Mouse (Mus musculus): ENCODE results near the gene Ptprb. TPM values are rescaled to one million over a fixed set of nuclear protein-coding genes. Genes with fewer than 3 reads are reported as not detected.

Ptprb gene
- polyA plus RNA-seq, 2 experiments, result 2.3 to 3.4 TPM

GRCm38 (mm10) chr10:116403679-116404078 lies 128.4 kb downstream of the Ptprb start:
- no peaks in the 10 kb centered on the region for H3K36me3 ChIP-seq (ENCODE audit: control insufficient read depth, insufficient read depth, low read length)
- H3K4me3 ChIP-seq (replicated peaks; ENCODE audit: low read length), result no peak overlapping the region
- no peak for ATAC-seq (ENCODE audit: low FRiP score, low read depth)
- H3K9me3 ChIP-seq (ENCODE audit: control insufficient read depth, low read length), result no peaks in the 10 kb centered on the region
- no peak overlapping the region for H3K27ac ChIP-seq (replicated peaks; ENCODE audit: low read depth, low read length)
- no peak for TF ChIP-seq POLR2A (IDR thresholded peaks at IDR 0.05; ENCODE audit: borderline replicate concordance, extremely low read depth, insufficient read depth, insufficient read length)
- H3K9ac ChIP-seq (ENCODE audit: low read depth, low read length, severe bottlenecking), result no peak overlapping the region
- WGBS, result 75% methylated on average over 4 of the region's 4 CpGs
- DNase-seq (ENCODE audit: low spot score), result no peak
- no peaks in the 10 kb centered on the region for H3K27me3 ChIP-seq (ENCODE audit: control insufficient read depth, insufficient read depth, low read length)
- H3K4me1 ChIP-seq (ENCODE audit: control insufficient read depth, insufficient read depth, low read length), result peaks cover 7% of the 10 kb centered on the region
- no peak overlapping the region for H3K4me2 ChIP-seq (replicated peaks; ENCODE audit: low read depth, low read length, severe bottlenecking)

- no peak overlapping the region for H3K9ac ChIP-seq (ENCODE audit: low read depth, low read length, severe bottlenecking)
- DNase-seq (ENCODE audit: low spot score) (no peak), ATAC-seq (ENCODE audit: low FRiP score, low read depth) (no peak)
- 97% methylated on average over 6 of the region's 6 CpGs for WGBS
- no peak overlapping the region for H3K27ac ChIP-seq (replicated peaks; ENCODE audit: low read depth, low read length)
- H3K36me3 ChIP-seq (ENCODE audit: control insufficient read depth, insufficient read depth, low read length), result no peaks in the 10 kb centered on the region
- H3K27me3 ChIP-seq (ENCODE audit: control insufficient read depth, insufficient read depth, low read length), result no peaks in the 10 kb centered on the region
- no peak for TF ChIP-seq POLR2A (IDR thresholded peaks at IDR 0.05; ENCODE audit: borderline replicate concordance, extremely low read depth, insufficient read depth, insufficient read length)
- no peak overlapping the region for H3K4me2 ChIP-seq (replicated peaks; ENCODE audit: low read depth, low read length, severe bottlenecking)
- H3K9me3 ChIP-seq (ENCODE audit: control insufficient read depth, low read length), result no peaks in the 10 kb centered on the region
- no peak overlapping the region for H3K4me3 ChIP-seq (replicated peaks; ENCODE audit: low read length)
- H3K4me1 ChIP-seq (ENCODE audit: control insufficient read depth, insufficient read depth, low read length), result peaks cover 7% of the 10 kb centered on the region
Measured at GRCm38 (mm10) chr10:116405011-116405410, 129.7 kb downstream of the Ptprb start.

GRCm38 (mm10) chr10:116407684-116408359 lies 132.5 kb downstream of the Ptprb start:
- no peak overlapping the region for H3K4me2 ChIP-seq (replicated peaks; ENCODE audit: low read depth, low read length, severe bottlenecking)
- DNase-seq (ENCODE audit: low spot score) (no peak), ATAC-seq (ENCODE audit: low FRiP score, low read depth) (no peak)
- no peak overlapping the region for H3K27ac ChIP-seq (replicated peaks; ENCODE audit: low read depth, low read length)
- no peaks in the 10 kb centered on the region for H3K27me3 ChIP-seq (ENCODE audit: control insufficient read depth, insufficient read depth, low read length)
- no peaks in the 10 kb centered on the region for H3K9me3 ChIP-seq (ENCODE audit: control insufficient read depth, low read length)
- 28% methylated on average over 19 of the region's 19 CpGs for WGBS
- TF ChIP-seq POLR2A (IDR thresholded peaks at IDR 0.05; ENCODE audit: borderline replicate concordance, extremely low read depth, insufficient read depth, insufficient read length), result no peak
- H3K36me3 ChIP-seq (ENCODE audit: control insufficient read depth, insufficient read depth, low read length), result no peaks in the 10 kb centered on the region
- no peak overlapping the region for H3K9ac ChIP-seq (ENCODE audit: low read depth, low read length, severe bottlenecking)
- no peak overlapping the region for H3K4me3 ChIP-seq (replicated peaks; ENCODE audit: low read length)
- peaks cover 7% of the 10 kb centered on the region for H3K4me1 ChIP-seq (ENCODE audit: control insufficient read depth, insufficient read depth, low read length)

GRCm38 (mm10) chr10:116410826-116411225 lies 135.5 kb downstream of the Ptprb start:
- no peak for TF ChIP-seq POLR2A (IDR thresholded peaks at IDR 0.05; ENCODE audit: borderline replicate concordance, extremely low read depth, insufficient read depth, insufficient read length)
- no peaks in the 10 kb centered on the region for H3K27me3 ChIP-seq (ENCODE audit: control insufficient read depth, insufficient read depth, low read length)
- no peaks in the 10 kb centered on the region for H3K9me3 ChIP-seq (ENCODE audit: control insufficient read depth, low read length)
- H3K36me3 ChIP-seq (ENCODE audit: control insufficient read depth, insufficient read depth, low read length), result no peaks in the 10 kb centered on the region; the same call in 1 of the 2 replicates
- ATAC-seq (ENCODE audit: low FRiP score, low read depth), result no peak
- no peak overlapping the region for H3K4me3 ChIP-seq (replicated peaks; ENCODE audit: low read length)
- H3K4me2 ChIP-seq (replicated peaks; ENCODE audit: low read depth, low read length, severe bottlenecking), result no peak overlapping the region
- 21% methylated on average over 9 of the region's 9 CpGs for WGBS
- H3K27ac ChIP-seq (replicated peaks; ENCODE audit: low read depth, low read length), result no peak overlapping the region
- DNase-seq (ENCODE audit: low spot score), result no peak
- peaks cover 7% of the 10 kb centered on the region for H3K4me1 ChIP-seq (ENCODE audit: control insufficient read depth, insufficient read depth, low read length)
- no peak overlapping the region for H3K9ac ChIP-seq (ENCODE audit: low read depth, low read length, severe bottlenecking)

GRCm38 (mm10) chr10:116416142-116416541 lies 140.8 kb downstream of the Ptprb start:
- no peaks in the 10 kb centered on the region for H3K9me3 ChIP-seq (ENCODE audit: control insufficient read depth, low read length)
- no peak for TF ChIP-seq POLR2A (IDR thresholded peaks at IDR 0.05; ENCODE audit: borderline replicate concordance, extremely low read depth, insufficient read depth, insufficient read length)
- H3K27me3 ChIP-seq (ENCODE audit: control insufficient read depth, insufficient read depth, low read length), result no peaks in the 10 kb centered on the region
- no peak overlapping the region for H3K27ac ChIP-seq (replicated peaks; ENCODE audit: low read depth, low read length)
- no peak overlapping the region for H3K4me2 ChIP-seq (replicated peaks; ENCODE audit: low read depth, low read length, severe bottlenecking)
- H3K4me1 ChIP-seq (ENCODE audit: control insufficient read depth, insufficient read depth, low read length), result no peaks in the 10 kb centered on the region
- no peak overlapping the region for H3K4me3 ChIP-seq (replicated peaks; ENCODE audit: low read length)
- H3K36me3 ChIP-seq (ENCODE audit: control insufficient read depth, insufficient read depth, low read length), result no peaks in the 10 kb centered on the region; the same call in 1 of the 2 replicates
- DNase-seq (ENCODE audit: low spot score) (no peak), ATAC-seq (ENCODE audit: low FRiP score, low read depth) (no peak)
- H3K9ac ChIP-seq (ENCODE audit: low read depth, low read length, severe bottlenecking), result no peak overlapping the region
- WGBS, result 79% methylated on average over 6 of the region's 6 CpGs
